Mouse (Mus musculus): Measurements from ENCODE around the gene Tanc1. TPM values are rescaled to one million over a fixed set of nuclear protein-coding genes. Genes with fewer than 3 reads are reported as not detected.

The Tanc1 gene
- polyA plus RNA-seq, 2 experiments: 1.1 to 1.3 TPM

DNA sequence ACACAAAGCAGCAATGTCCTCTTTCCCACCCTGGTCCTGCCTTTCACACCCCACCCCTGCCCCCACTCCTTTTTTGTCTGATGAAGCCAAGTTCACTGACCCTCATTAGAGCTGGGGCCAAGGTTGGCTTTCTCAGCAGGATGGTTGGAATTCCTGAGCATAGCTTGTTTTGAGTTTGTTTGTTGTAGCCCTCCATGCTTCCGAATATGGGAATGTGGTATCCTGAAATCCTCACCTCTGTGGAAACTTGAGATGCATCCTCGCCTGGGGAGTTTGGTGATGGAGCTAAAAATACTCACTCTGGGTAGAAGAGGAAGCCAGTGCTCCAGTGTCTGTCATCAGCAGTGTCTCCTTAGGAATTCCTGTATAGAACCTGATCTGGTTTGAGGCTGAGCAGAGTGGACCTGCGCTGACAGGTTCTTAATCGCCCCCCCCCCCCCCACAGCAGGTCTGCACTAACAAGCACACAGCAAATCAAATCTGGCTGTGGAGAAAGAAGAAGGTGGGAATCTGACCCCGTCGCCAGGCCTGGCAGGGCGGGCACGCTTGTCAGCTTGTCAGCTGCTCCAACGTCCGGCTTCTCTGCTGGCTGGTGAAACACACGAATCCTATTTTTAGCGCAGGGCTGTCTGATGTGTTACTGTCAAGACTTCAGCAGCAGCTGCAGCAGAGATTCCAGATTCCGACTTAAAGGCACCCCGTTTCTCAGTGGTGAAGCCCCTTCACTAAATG lies 217.1 kb downstream of the Tanc1 start:
- Histone ChIP-seq H3K27ac (no peak overlapping the region), H3K4me2 (ENCODE audit: low read depth) (no peak overlapping the region), H3K4me1 (replicated peaks; ENCODE audit: control insufficient read depth in 2 of 2, insufficient read depth in 2 of 2, low read length in 1 of 2) (peaks cover 0 to 2% of the 10 kb centered on the region in 2 experiments; a peak in 1 of 4 replicates), H3K4me3 (ENCODE audit: insufficient read depth in 1 of 2, low read depth in 2 of 2, low read length in 2 of 2) (no peak overlapping the region), H3K36me3 (replicated peaks; ENCODE audit: control insufficient read depth, insufficient read depth, low read depth) (no peaks in the 10 kb centered on the region), H3K27me3 (ENCODE audit: control insufficient read depth, insufficient read depth, low read length) (no peaks in the 10 kb centered on the region), H3K9me3 (ENCODE audit: control insufficient read depth, low read length) (no peaks in the 10 kb centered on the region), H3K9ac (replicated peaks) (no peak overlapping the region)
- 24% methylated on average over 14 of the region's 14 CpGs for WGBS (ENCODE audit: insufficient replicate concordance)
- TF ChIP-seq CTCF (IDR thresholded peaks at IDR 0.05; ENCODE audit: low read depth) (no peak), EP300 (IDR thresholded peaks at IDR 0.05; ENCODE audit: low read depth) (no peak)
- DNase-seq (ENCODE audit: low read depth in 3 of 3, low spot score in 3 of 3) (no peak), ATAC-seq (ENCODE audit: insufficient read depth) (no peak)

DNA sequence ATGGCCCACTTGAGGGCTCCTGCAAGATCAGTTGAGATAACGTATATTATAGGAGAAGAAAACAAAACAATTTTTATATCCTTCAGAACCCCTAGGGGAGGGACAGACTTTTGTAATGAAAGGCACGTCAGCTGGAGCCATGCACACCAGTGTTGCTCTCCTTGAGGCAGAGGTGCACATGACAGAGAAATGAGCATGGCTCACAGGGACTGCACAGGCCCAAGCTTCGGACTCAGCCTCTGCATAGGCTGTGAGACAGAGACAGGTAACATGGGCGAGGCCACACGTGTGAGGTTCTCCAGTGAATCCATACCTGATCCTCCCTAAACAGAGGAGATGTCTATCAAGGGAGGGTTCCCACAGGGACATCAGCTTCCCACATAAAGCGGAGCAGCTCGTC lies 217.9 kb downstream of the Tanc1 start:
- Histone ChIP-seq H3K27me3 (ENCODE audit: control insufficient read depth, insufficient read depth, low read length) (no peaks in the 10 kb centered on the region), H3K4me3 (ENCODE audit: insufficient read depth in 1 of 2, low read depth in 2 of 2, low read length in 2 of 2) (no peak overlapping the region), H3K4me2 (ENCODE audit: low read depth) (no peak overlapping the region), H3K9me3 (ENCODE audit: control insufficient read depth, low read length) (no peaks in the 10 kb centered on the region), H3K4me1 (replicated peaks; ENCODE audit: control insufficient read depth in 2 of 2, insufficient read depth in 2 of 2, low read length in 1 of 2) (peaks cover 0 to 2% of the 10 kb centered on the region in 2 experiments; a peak in 1 of 4 replicates), H3K9ac (replicated peaks) (no peak overlapping the region), H3K27ac (no peak overlapping the region), H3K36me3 (replicated peaks; ENCODE audit: control insufficient read depth, insufficient read depth, low read depth) (no peaks in the 10 kb centered on the region)
- WGBS (ENCODE audit: insufficient replicate concordance): 69% methylated on average over 7 of the region's 7 CpGs
- DNase-seq (ENCODE audit: low read depth in 3 of 3, low spot score in 3 of 3): no peak
- TF ChIP-seq CTCF (IDR thresholded peaks at IDR 0.05; ENCODE audit: low read depth) (no peak), EP300 (IDR thresholded peaks at IDR 0.05; ENCODE audit: low read depth) (no peak)
- no peak for ATAC-seq (ENCODE audit: insufficient read depth)

DNA sequence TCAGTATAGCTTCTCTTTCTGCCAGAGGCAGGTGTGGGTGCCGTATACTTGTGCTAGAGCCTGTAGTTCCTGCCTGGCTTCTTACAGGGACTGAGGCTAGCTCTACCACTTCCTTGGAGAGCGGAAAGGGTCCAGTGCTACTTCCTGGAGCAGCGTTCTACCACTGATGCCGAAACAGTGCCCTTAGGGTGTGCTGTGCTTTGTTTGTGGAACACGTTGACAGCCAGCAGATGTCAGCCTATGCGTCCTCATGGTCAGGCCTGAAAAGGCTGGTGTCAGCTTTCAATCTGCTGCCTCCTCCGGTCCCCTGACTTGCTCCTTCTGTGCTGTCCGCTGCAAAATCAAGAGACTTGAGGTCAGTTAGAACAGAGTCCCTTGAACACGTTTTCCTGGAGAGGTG lies 218.3 kb downstream of the Tanc1 start:
- Histone ChIP-seq H3K36me3 (replicated peaks; ENCODE audit: control insufficient read depth, insufficient read depth, low read depth) (no peaks in the 10 kb centered on the region), H3K9me3 (ENCODE audit: control insufficient read depth, low read length) (no peaks in the 10 kb centered on the region), H3K4me3 (ENCODE audit: insufficient read depth in 1 of 2, low read depth in 2 of 2, low read length in 2 of 2) (no peak overlapping the region), H3K4me1 (replicated peaks; ENCODE audit: control insufficient read depth in 2 of 2, insufficient read depth in 2 of 2, low read length in 1 of 2) (peaks cover 0 to 2% of the 10 kb centered on the region in 2 experiments; a peak in 1 of 4 replicates), H3K27me3 (ENCODE audit: control insufficient read depth, insufficient read depth, low read length) (no peaks in the 10 kb centered on the region), H3K4me2 (ENCODE audit: low read depth) (no peak overlapping the region), H3K27ac (no peak overlapping the region), H3K9ac (replicated peaks) (no peak overlapping the region)
- WGBS (ENCODE audit: insufficient replicate concordance): 37% methylated on average over 9 of the region's 9 CpGs
- ATAC-seq (ENCODE audit: insufficient read depth) (no peak), DNase-seq (ENCODE audit: low read depth in 3 of 3, low spot score in 3 of 3) (no peak)
- TF ChIP-seq EP300 (IDR thresholded peaks at IDR 0.05; ENCODE audit: low read depth) (no peak), CTCF (IDR thresholded peaks at IDR 0.05; ENCODE audit: low read depth) (peak; percentile 41; the same call in 1 of the 2 replicates)

DNA sequence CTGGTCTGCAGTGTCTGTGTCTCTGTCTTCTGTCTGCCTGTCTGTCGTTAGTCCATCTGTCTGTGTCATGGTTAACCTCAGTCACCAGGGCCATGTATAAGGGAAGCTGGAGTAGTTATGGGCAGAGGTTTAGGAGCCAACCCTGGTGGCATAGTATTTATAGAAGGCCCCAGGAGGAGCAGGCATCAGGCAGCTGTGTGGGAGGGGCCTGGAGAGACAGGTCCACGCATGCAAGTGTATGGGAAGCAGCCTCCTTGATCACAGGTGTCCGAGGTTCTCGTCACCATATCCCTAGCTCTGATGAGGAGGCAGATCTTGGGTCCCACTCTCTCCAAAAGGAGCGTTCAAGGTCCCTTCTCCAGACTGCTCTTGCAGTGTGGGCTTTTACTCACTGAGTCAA lies 219.1 kb downstream of the Tanc1 start:
- ATAC-seq (ENCODE audit: insufficient read depth): no peak
- 62% methylated on average over 5 of the region's 5 CpGs for WGBS (ENCODE audit: insufficient replicate concordance)

DNA sequence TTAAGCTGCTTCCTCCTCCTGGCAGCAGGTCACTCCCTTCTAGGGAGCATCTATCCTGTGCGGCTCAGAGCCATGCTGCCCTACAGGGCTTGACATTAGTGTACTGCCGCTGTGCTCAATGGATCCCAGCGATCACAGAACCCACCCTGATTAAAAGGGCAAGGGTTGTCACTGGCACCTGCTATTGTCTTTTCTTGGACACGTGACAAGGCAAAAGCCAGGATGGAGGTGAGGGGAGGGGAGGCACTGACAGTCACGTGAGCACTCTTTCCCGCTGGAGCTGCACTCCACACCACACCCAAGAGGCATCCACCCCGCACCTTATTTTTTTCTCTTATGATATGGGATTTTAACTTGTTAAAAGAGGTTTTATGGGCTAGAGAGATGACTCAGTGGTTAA lies 220.0 kb downstream of the Tanc1 start:
- Histone ChIP-seq H3K36me3 (replicated peaks; ENCODE audit: control insufficient read depth, insufficient read depth, low read depth) (no peaks in the 10 kb centered on the region), H3K4me1 (replicated peaks; ENCODE audit: control insufficient read depth in 2 of 2, insufficient read depth in 2 of 2, low read length in 1 of 2) (peaks cover 0 to 2% of the 10 kb centered on the region in 2 experiments; a peak in 1 of 4 replicates), H3K4me3 (ENCODE audit: insufficient read depth in 1 of 2, low read depth in 2 of 2, low read length in 2 of 2) (no peak overlapping the region), H3K9me3 (ENCODE audit: control insufficient read depth, low read length) (no peaks in the 10 kb centered on the region), H3K9ac (replicated peaks) (no peak overlapping the region), H3K4me2 (ENCODE audit: low read depth) (no peak overlapping the region), H3K27ac (no peak overlapping the region), H3K27me3 (ENCODE audit: control insufficient read depth, insufficient read depth, low read length) (no peaks in the 10 kb centered on the region)
- ATAC-seq (ENCODE audit: insufficient read depth) (no peak), DNase-seq (ENCODE audit: low read depth in 3 of 3, low spot score in 3 of 3) (no peak)
- WGBS (ENCODE audit: insufficient replicate concordance): 71% methylated on average over 7 of the region's 7 CpGs
- TF ChIP-seq EP300 (IDR thresholded peaks at IDR 0.05; ENCODE audit: low read depth) (no peak), CTCF (IDR thresholded peaks at IDR 0.05; ENCODE audit: low read depth) (no peak)

More for the DNA sequence above, 219.1 kb downstream of the Tanc1 start:
- TF ChIP-seq EP300 (IDR thresholded peaks at IDR 0.05; ENCODE audit: low read depth) (no peak), CTCF (IDR thresholded peaks at IDR 0.05; ENCODE audit: low read depth) (no peak)
- Histone ChIP-seq H3K27ac (no peak overlapping the region), H3K9me3 (ENCODE audit: control insufficient read depth, low read length) (no peaks in the 10 kb centered on the region), H3K4me1 (replicated peaks; ENCODE audit: control insufficient read depth in 2 of 2, insufficient read depth in 2 of 2, low read length in 1 of 2) (peaks cover 0 to 2% of the 10 kb centered on the region in 2 experiments; a peak in 1 of 4 replicates), H3K4me2 (ENCODE audit: low read depth) (no peak overlapping the region), H3K27me3 (ENCODE audit: control insufficient read depth, insufficient read depth, low read length) (no peaks in the 10 kb centered on the region), H3K9ac (replicated peaks) (no peak overlapping the region), H3K36me3 (replicated peaks; ENCODE audit: control insufficient read depth, insufficient read depth, low read depth) (no peaks in the 10 kb centered on the region), H3K4me3 (ENCODE audit: insufficient read depth in 1 of 2, low read depth in 2 of 2, low read length in 2 of 2) (no peak overlapping the region)
- DNase-seq (ENCODE audit: low read depth in 3 of 3, low spot score in 3 of 3): no peak
